Mouse (Mus musculus): Measurements from ENCODE around the gene Hs3st3b1. TPM values are rescaled to one million over a fixed set of nuclear protein-coding genes. Genes with fewer than 3 reads are reported as not detected.

Gene Hs3st3b1
- polyA plus RNA-seq, 1 experiment: 0.65 TPM

- no peak for TF ChIP-seq POLR2A (IDR thresholded peaks at IDR 0.05; ENCODE audit: extremely low read depth, insufficient read depth, low read length)
- peak; percentile 51 for TF ChIP-seq CTCF (IDR thresholded peaks at IDR 0.05; ENCODE audit: extremely low read depth, insufficient read depth, low read length)
- Histone ChIP-seq H3K4me1 (ENCODE audit: control insufficient read depth, insufficient read depth, low read length) (no peaks in the 10 kb centered on the region), H3K27ac (ENCODE audit: insufficient read depth, low read length) (no peak overlapping the region), H3K4me3 (ENCODE audit: insufficient read depth, low read length) (no peak overlapping the region)
Measured at GRCm38 (mm10) chr11:63925161-63925582, 3.1 kb upstream of the Hs3st3b1 start.

- no peak overlapping the region for H3K27ac ChIP-seq (ENCODE audit: insufficient read depth, low read length)
- TF ChIP-seq CTCF (IDR thresholded peaks at IDR 0.05; ENCODE audit: extremely low read depth, insufficient read depth, low read length): no peak
- no peak for TF ChIP-seq POLR2A (IDR thresholded peaks at IDR 0.05; ENCODE audit: extremely low read depth, insufficient read depth, low read length)
- H3K4me1 ChIP-seq (ENCODE audit: control insufficient read depth, insufficient read depth, low read length): no peaks in the 10 kb centered on the region
- H3K4me3 ChIP-seq (ENCODE audit: insufficient read depth, low read length): no peak overlapping the region
Measured at GRCm38 (mm10) chr11:63924286-63924930, 2.3 kb upstream of the Hs3st3b1 start.

- H3K27ac ChIP-seq (ENCODE audit: insufficient read depth, low read length): no peak overlapping the region
- TF ChIP-seq CTCF (IDR thresholded peaks at IDR 0.05; ENCODE audit: extremely low read depth, insufficient read depth, low read length) (no peak), POLR2A (IDR thresholded peaks at IDR 0.05; ENCODE audit: extremely low read depth, insufficient read depth, low read length) (no peak)
- no peak overlapping the region for H3K4me3 ChIP-seq (ENCODE audit: insufficient read depth, low read length)
- H3K4me1 ChIP-seq (ENCODE audit: control insufficient read depth, insufficient read depth, low read length): no peaks in the 10 kb centered on the region
Measured at GRCm38 (mm10) chr11:63923386-63923785, 1.3 kb upstream of the Hs3st3b1 start.

GRCm38 (mm10) chr11:63921044-63921951 is 792 bp downstream of the Hs3st3b1 start:
- H3K27ac ChIP-seq (ENCODE audit: insufficient read depth, low read length): no peak overlapping the region
- H3K4me3 ChIP-seq (ENCODE audit: insufficient read depth, low read length): peak overlapping the region; percentile 29; the same call in 1 of the 2 replicates
- H3K4me1 ChIP-seq (ENCODE audit: control insufficient read depth, insufficient read depth, low read length): no peaks in the 10 kb centered on the region
- no peak for TF ChIP-seq POLR2A (IDR thresholded peaks at IDR 0.05; ENCODE audit: extremely low read depth, insufficient read depth, low read length)
- no peak for TF ChIP-seq CTCF (IDR thresholded peaks at IDR 0.05; ENCODE audit: extremely low read depth, insufficient read depth, low read length)

GRCm38 (mm10) chr11:63920531-63920930 is 1.6 kb downstream of the Hs3st3b1 start:
- no peak overlapping the region for H3K27ac ChIP-seq (ENCODE audit: insufficient read depth, low read length)
- TF ChIP-seq CTCF (IDR thresholded peaks at IDR 0.05; ENCODE audit: extremely low read depth, insufficient read depth, low read length) (peak; percentile 46; the same call in 1 of the 2 replicates), POLR2A (IDR thresholded peaks at IDR 0.05; ENCODE audit: extremely low read depth, insufficient read depth, low read length) (no peak)
- no peaks in the 10 kb centered on the region for H3K4me1 ChIP-seq (ENCODE audit: control insufficient read depth, insufficient read depth, low read length)
- H3K4me3 ChIP-seq (ENCODE audit: insufficient read depth, low read length): peak overlapping the region; percentile 29; the same call in 1 of the 2 replicates

GRCm38 (mm10) chr11:63919211-63920098 is 2.6 kb downstream of the Hs3st3b1 start:
- Histone ChIP-seq H3K4me3 (ENCODE audit: insufficient read depth, low read length) (no peak overlapping the region), H3K4me1 (ENCODE audit: control insufficient read depth, insufficient read depth, low read length) (no peaks in the 10 kb centered on the region), H3K27ac (ENCODE audit: insufficient read depth, low read length) (no peak overlapping the region)
- TF ChIP-seq CTCF (IDR thresholded peaks at IDR 0.05; ENCODE audit: extremely low read depth, insufficient read depth, low read length) (no peak), POLR2A (IDR thresholded peaks at IDR 0.05; ENCODE audit: extremely low read depth, insufficient read depth, low read length) (no peak)

- no peaks in the 10 kb centered on the region for H3K4me1 ChIP-seq (ENCODE audit: control insufficient read depth, insufficient read depth, low read length)
- no peak overlapping the region for H3K4me3 ChIP-seq (ENCODE audit: insufficient read depth, low read length)
- TF ChIP-seq CTCF (IDR thresholded peaks at IDR 0.05; ENCODE audit: extremely low read depth, insufficient read depth, low read length) (no peak), POLR2A (IDR thresholded peaks at IDR 0.05; ENCODE audit: extremely low read depth, insufficient read depth, low read length) (no peak)
- no peak overlapping the region for H3K27ac ChIP-seq (ENCODE audit: insufficient read depth, low read length)
Measured at GRCm38 (mm10) chr11:63918321-63919105, 3.6 kb downstream of the Hs3st3b1 start.

- TF ChIP-seq POLR2A (IDR thresholded peaks at IDR 0.05; ENCODE audit: extremely low read depth, insufficient read depth, low read length): no peak
- no peak for TF ChIP-seq CTCF (IDR thresholded peaks at IDR 0.05; ENCODE audit: extremely low read depth, insufficient read depth, low read length)
- H3K27ac ChIP-seq (ENCODE audit: insufficient read depth, low read length): no peak overlapping the region
- no peaks in the 10 kb centered on the region for H3K4me1 ChIP-seq (ENCODE audit: control insufficient read depth, insufficient read depth, low read length)
- no peak overlapping the region for H3K4me3 ChIP-seq (ENCODE audit: insufficient read depth, low read length)
Measured at GRCm38 (mm10) chr11:63917561-63917960, 4.5 kb downstream of the Hs3st3b1 start.

Data from cortical plate, adult 2 months (tissue).